Mouse (Mus musculus) liver, embryonic 14.5 days (tissue): ENCODE data around the gene Plod1.

Experiments used
- CTCF ChIP-seq: IDR thresholded peaks from 2 replicates; pipeline ENCODE4 v1.5.1; 2016; ENCODE audit warnings: antibody characterized with exemption, low read depth, control low read depth
- EP300 ChIP-seq: IDR thresholded peaks from 2 replicates; pipeline ENCODE4 v1.6.1; 2016; ENCODE audit warnings: antibody characterized with exemption, low read depth

DNA sequence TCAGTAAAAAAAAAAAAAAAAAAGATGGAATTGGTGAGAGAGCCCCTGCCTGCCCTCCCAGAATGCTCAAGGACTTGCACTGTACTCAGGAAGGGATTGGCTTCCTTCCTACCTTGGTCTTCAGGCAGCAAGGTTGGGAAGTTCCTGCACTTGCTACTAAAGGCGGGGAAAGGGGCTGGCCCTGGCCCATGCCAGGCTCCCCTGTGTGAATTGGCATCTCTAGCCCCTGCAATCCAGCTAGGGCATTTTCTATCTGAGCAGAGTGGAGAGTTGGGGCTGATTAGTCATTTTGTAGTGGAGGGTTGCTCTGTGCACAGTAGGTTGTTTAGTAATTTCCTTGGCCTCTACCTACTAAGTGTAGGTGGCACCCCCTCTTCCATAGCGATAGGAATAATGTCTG is 32.2 kb upstream of the Plod1 start:
- no peak for TF ChIP-seq CTCF
- TF ChIP-seq EP300 = no peak
